Mouse (Mus musculus) stomach, embryonic 16.5 days (tissue): Measurements from ENCODE around the gene Mfng. TPM values are rescaled to one million over a fixed set of nuclear protein-coding genes. Genes with fewer than 3 reads are reported as not detected.

Experiments
- ATAC-seq: fragments of 200-750 bp; cut with Nextera tagmentation; 2 replicates; pipeline ENCODE4 v1.8.0; 2017; ENCODE audit warnings: moderate number of reproducible peaks, moderate TSS enrichment; ENCODE audit not compliant: insufficient read depth, low FRiP score
- H3K27ac ChIP-seq: fragments of 300-500 bp; sonication (generic); 2 replicates; pipeline ENCODE4 v1.5.1; 2014; ENCODE audit warnings: low read length
- H3K27me3 ChIP-seq: fragments of 300-500 bp; sonication (generic); 2 replicates; pipeline ENCODE4 v1.6.1; 2014; ENCODE audit warnings: low read length, control low read depth, mixed read lengths; ENCODE audit not compliant: control insufficient read depth, insufficient read depth
- H3K36me3 ChIP-seq: fragments of 300-500 bp; sonication (generic); 2 replicates; pipeline ENCODE4 v1.6.1; 2014; ENCODE audit warnings: low read length; ENCODE audit not compliant: control insufficient read depth, insufficient read depth
- H3K4me1 ChIP-seq: fragments of 300-500 bp; sonication (generic); 2 replicates; pipeline ENCODE4 v1.6.1; 2014; ENCODE audit warnings: low read length, control low read depth, mixed read lengths; ENCODE audit not compliant: control insufficient read depth, insufficient read depth
- H3K4me2 ChIP-seq: fragments of 300-500 bp; sonication (generic); 2 replicates; pipeline ENCODE4 v1.6.1; 2014; ENCODE audit warnings: low read depth, low read length, mixed read lengths
- H3K4me3 ChIP-seq: fragments of 300-500 bp; sonication (generic); replicated peaks from 2 replicates; pipeline ENCODE4 v1.5.1; 2014; ENCODE audit warnings: mild to moderate bottlenecking, low read length
- H3K9ac ChIP-seq: fragments of 300-500 bp; sonication (generic); 2 replicates; pipeline ENCODE4 v1.6.1; 2014; ENCODE audit warnings: low read length
- H3K9me3 ChIP-seq: fragments of 300-500 bp; sonication (generic); replicated peaks from 2 replicates; pipeline ENCODE4 v1.6.1; 2016; ENCODE audit warnings: low read length, control low read depth; ENCODE audit not compliant: control insufficient read depth
- WGBS: fragments of 180-500 bp; shearing (Covaris S2); extraction: QIAGEN DNeasy Blood & Tissue Kit; methylation state at CpG from one replicate; pipeline ENCODE4 v1.1.7; 2014; 5-methylcytosine and 5-hydroxymethylcytosine counted together
- polyA plus RNA-seq: library from polyadenylated mRNA; unstranded; fragments of >200 nt; fragmentation: Nextera tagmentation; extraction: Ambion mirVana; gene quantifications from 2 replicates; pipeline ENCODE4 v1.2.1, GENCODE M21; 2015

The Mfng gene
- polyA plus RNA-seq, 1 experiment from 2014 or later = 18.5 TPM

DNA sequence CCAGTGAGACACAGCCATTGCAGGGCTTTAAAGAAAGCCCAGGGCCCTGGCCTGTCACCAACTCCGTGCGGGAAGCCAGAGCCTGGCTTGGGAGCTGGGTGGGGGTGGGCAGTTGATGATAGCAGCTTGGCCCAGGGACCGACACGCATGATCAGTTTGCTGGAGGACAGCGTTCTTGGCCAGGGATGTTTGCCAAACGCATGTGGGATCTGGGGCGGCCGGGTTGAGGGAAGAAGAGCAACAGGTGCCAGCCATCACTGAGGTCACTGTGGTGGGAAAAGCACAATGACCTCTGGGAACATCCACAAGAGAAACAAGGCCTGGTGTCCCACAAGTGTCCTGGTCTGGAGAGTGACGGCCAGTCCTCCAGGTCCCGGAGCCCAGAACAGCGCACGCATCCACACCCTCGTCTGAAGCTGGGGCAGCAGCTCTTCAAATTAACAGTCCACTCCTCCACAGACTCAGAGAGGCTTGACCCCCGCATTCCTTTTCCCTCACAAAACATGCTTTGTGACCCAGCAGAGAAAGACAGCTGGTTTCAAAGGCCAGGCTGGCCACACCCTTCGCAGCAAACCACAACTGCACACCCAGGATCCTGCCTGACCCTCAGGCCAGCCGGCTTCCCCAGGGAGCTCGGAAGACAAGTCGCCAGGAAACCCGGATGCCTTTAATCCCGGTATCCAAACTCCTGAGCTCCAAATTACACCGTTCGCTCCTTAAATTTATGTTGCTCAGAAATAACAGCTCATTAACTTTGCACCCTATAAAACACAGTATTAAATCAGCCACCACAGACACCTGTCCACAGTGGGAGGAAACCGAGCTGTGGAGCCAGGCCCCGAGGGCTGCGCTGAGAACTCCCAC is 23.2 kb upstream of the Mfng start:
- WGBS = 42% methylated on average over 25 of the region's 25 CpGs
- H3K4me2 ChIP-seq = no peak overlapping the region
- H3K36me3 ChIP-seq = 0 out of 2 replicates have a peak, but pooled peaks cover 4% of the 10 kb centered on the region
- H3K9me3 ChIP-seq = no peaks in the 10 kb centered on the region
- H3K27ac ChIP-seq = no peak overlapping the region
- ATAC-seq = peak; percentile 33; the same call in 1 of the 2 replicates
- H3K27me3 ChIP-seq = no peaks in the 10 kb centered on the region
- H3K9ac ChIP-seq = no peak overlapping the region
- peaks cover 21% of the 10 kb centered on the region for H3K4me1 ChIP-seq
- no peak overlapping the region for H3K4me3 ChIP-seq

DNA sequence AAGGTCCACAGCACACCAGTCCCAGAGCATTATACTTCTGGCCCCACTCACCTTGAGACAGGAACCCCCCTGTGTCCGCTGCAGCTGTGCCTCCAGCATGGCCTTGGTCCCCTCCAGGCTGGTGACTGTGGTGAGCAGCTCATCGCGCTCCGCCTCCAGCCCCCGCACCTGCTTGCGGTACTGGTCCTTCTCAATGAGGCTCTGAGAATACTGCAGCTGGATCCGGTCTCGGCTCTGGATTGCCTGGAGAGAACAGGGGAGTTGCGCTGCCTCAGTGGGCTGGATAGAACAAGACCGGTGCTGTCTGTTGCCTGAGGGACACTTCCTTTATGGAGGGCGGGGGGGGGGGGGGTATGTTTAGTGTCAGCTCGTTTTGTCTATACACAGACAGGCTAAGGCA is 17.7 kb upstream of the Mfng start:
- peaks cover 19% of the 10 kb centered on the region for H3K4me1 ChIP-seq
- 0 out of 2 replicates have a peak, but pooled peaks cover 4% of the 10 kb centered on the region for H3K36me3 ChIP-seq
- H3K9me3 ChIP-seq = no peaks in the 10 kb centered on the region
- ATAC-seq = no peak
- no peak overlapping the region for H3K4me3 ChIP-seq
- no peaks in the 10 kb centered on the region for H3K27me3 ChIP-seq
- no peak overlapping the region for H3K4me2 ChIP-seq
- WGBS = 77% methylated on average over 12 of the region's 12 CpGs
- no peak overlapping the region for H3K9ac ChIP-seq
- H3K27ac ChIP-seq = no peak overlapping the region

DNA sequence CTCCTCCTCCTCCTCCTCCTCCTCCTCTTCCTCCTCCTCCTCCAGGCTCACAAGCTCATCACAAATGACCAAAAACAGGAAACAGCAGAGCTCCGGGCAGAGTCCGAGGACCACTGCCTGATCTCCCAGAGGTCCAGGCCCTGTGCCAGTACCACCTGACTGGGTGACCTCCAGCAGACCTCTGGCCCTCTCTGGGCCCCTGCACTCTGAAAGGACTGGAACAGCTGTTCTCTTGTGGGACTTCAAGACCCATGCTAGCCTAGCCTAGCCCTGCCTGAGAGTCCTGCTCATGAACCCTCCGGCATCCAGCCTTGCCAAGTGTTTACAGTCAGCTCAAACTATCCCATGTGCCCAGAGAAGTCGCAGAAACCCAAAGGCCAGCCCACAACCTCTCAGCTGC is 17.2 kb upstream of the Mfng start:
- Histone ChIP-seq H3K4me3 (no peak overlapping the region), H3K9me3 (no peaks in the 10 kb centered on the region), H3K27me3 (no peaks in the 10 kb centered on the region), H3K27ac (no peak overlapping the region), H3K9ac (no peak overlapping the region), H3K4me2 (no peak overlapping the region), H3K36me3 (0 out of 2 replicates have a peak, but pooled peaks cover 4% of the 10 kb centered on the region), H3K4me1 (peaks cover 17% of the 10 kb centered on the region)
- 42% methylated on average over 4 of the region's 4 CpGs for WGBS
- ATAC-seq = no peak

DNA sequence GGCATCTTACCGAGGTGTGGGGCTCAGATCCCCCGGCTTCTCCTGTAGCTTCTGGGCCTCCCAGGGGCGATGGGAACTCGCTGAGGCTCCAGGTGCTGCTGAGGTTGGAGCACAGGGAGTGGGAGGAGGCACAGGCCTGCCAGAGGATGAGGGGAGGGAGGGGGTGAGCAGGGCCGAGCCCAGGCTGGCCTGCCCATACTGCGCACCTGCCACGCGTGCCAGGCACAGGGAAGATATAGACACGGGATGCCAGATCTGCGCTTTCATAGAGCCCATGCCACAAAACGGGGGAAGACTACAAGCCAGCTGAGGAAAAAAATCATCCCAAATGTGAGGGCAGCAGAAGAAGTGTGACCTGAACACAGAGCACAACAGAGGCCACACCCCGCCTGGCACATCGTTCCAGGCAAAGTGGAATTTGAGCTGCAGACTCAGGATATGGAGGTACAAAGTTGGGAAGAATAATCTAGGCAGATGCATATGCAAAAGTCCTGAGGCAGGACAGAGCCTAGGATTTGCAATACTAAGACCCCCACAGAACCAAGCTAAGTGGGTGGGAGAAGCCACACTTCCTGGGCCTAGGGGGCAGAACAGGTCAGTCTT is 16.5 kb upstream of the Mfng start:
- H3K27me3 ChIP-seq = no peaks in the 10 kb centered on the region
- ATAC-seq = no peak
- H3K36me3 ChIP-seq = 0 out of 2 replicates have a peak, but pooled peaks cover 4% of the 10 kb centered on the region
- H3K4me2 ChIP-seq = no peak overlapping the region
- H3K27ac ChIP-seq = no peak overlapping the region
- H3K4me3 ChIP-seq = no peak overlapping the region
- 84% methylated on average over 13 of the region's 13 CpGs for WGBS
- H3K9ac ChIP-seq = no peak overlapping the region
- H3K4me1 ChIP-seq = peaks cover 15% of the 10 kb centered on the region
- no peaks in the 10 kb centered on the region for H3K9me3 ChIP-seq

DNA sequence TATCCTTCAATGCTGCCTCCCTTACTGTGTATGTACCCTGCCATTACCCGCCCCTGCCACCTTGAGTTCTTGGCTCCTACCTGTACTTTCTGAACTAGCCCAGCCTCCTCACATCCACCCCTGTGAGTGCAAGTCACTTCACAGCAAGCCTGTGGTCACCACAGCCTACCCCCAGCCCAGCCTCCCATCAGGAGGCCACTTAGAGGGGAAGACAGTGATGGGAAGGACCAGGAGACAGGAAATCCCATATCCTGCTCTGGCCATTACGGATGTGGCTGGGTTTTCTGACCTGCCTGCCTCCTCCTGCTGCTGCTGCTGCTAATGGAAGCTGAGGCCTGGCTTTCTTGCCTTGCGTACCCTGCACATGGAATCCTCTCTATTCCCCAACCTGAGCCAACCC is 14.8 kb upstream of the Mfng start:
- no peak overlapping the region for H3K4me3 ChIP-seq
- WGBS = 74% methylated on average over 3 of the region's 3 CpGs
- H3K9me3 ChIP-seq = no peaks in the 10 kb centered on the region
- ATAC-seq = no peak
- H3K27ac ChIP-seq = peak overlapping the region; percentile 68; the same call in 1 of the 2 replicates
- peak overlapping the region; percentile 15; the same call in 1 of the 2 replicates for H3K9ac ChIP-seq
- H3K4me1 ChIP-seq = peaks cover 15% of the 10 kb centered on the region
- no peaks in the 10 kb centered on the region for H3K27me3 ChIP-seq
- H3K36me3 ChIP-seq = 0 out of 2 replicates have a peak, but pooled peaks cover 4% of the 10 kb centered on the region
- H3K4me2 ChIP-seq = no peak overlapping the region

DNA sequence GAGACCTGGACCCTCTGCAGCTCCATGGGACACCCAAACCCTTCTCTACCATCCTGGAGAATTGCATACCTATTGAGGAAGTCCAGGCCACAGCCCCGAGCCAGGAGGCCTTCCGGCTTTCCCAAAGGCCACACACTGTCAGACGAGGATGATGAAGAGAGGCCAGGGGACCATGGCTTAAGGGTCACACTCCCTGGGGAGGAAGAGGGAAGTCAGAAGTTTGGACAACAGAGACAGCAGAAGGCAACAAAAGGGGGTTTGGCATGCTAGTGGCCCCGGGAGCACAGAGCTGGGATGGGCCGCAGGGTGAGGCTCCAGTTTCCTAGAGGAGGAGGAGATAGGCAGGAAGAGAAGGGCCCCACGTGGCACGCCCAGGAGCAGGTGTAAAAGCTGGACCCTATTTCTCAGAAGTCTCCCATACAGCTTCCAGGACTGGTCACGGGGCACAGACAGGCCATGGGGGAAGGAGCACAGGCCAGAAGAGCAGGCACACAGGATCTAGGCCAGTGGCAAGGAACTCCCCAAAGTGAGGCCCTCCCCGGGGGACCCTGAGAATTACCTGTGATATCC is 14.1 kb upstream of the Mfng start:
- no peak for ATAC-seq
- Histone ChIP-seq H3K9me3 (no peaks in the 10 kb centered on the region), H3K4me1 (peaks cover 15% of the 10 kb centered on the region), H3K9ac (no peak overlapping the region), H3K4me3 (no peak overlapping the region), H3K27ac (peak overlapping the region; percentile 64; the same call in 1 of the 2 replicates), H3K36me3 (0 out of 2 replicates have a peak, but pooled peaks cover 4% of the 10 kb centered on the region), H3K27me3 (no peaks in the 10 kb centered on the region), H3K4me2 (no peak overlapping the region)
- 53% methylated on average over 9 of the region's 9 CpGs for WGBS

DNA sequence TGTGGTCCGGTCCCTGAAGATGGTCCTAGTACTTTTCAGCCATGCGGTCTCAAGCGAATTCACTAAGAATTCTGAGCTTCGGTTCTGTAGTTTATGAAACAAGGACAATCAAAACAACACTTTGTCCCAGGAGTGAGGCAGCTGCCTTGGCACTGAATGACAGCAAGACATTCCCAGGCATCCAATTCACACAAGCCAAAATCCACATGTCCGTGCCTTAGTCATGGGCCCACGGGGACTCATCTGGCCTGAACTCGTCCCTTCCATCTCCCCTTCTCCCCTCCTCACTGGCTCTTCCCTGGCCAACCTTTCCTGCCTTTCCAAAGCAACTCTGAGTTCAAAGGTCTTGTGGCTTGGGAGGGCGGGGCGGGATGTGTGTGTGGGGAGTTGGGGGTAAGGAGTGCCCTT is 13.1 kb upstream of the Mfng start:
- no peaks in the 10 kb centered on the region for H3K27me3 ChIP-seq
- 76% methylated on average over 9 of the region's 9 CpGs for WGBS
- ATAC-seq = no peak
- H3K36me3 ChIP-seq = no peaks in the 10 kb centered on the region
- no peaks in the 10 kb centered on the region for H3K9me3 ChIP-seq
- no peak overlapping the region for H3K4me3 ChIP-seq
- peaks cover 15% of the 10 kb centered on the region for H3K4me1 ChIP-seq
- H3K4me2 ChIP-seq = no peak overlapping the region
- H3K9ac ChIP-seq = no peak overlapping the region
- H3K27ac ChIP-seq = peak overlapping the region; percentile 19; the same call in 1 of the 2 replicates

DNA sequence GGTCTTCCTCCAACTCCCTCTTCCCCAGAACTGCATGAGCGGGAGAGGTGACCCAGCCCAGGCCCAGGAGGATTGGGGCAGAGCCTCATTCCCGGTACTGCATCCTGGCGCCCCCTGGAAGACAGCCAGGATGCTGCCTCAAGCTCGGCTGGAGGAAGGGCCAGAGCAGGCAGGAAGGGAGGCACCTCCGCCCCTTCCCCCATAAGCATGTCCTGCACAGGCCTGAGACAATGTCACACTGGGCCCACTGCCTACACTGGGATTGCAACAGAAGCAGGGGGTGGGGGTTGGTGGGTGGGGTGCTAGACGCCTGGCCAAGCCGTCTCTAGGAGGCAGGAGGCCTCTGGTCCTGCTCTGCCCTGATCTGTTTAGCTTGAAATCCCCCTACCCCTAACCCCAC is 12.7 kb upstream of the Mfng start:
- H3K4me1 ChIP-seq = peaks cover 15% of the 10 kb centered on the region
- H3K9ac ChIP-seq = peak overlapping the region; percentile 23; the same call in 1 of the 2 replicates
- no peaks in the 10 kb centered on the region for H3K9me3 ChIP-seq
- peak; percentile 74 for ATAC-seq
- H3K27ac ChIP-seq = peak overlapping the region; percentile 19; the same call in 1 of the 2 replicates
- 30% methylated on average over 7 of the region's 7 CpGs for WGBS
- H3K4me2 ChIP-seq = no peak overlapping the region
- no peak overlapping the region for H3K4me3 ChIP-seq
- no peaks in the 10 kb centered on the region for H3K27me3 ChIP-seq
- no peaks in the 10 kb centered on the region for H3K36me3 ChIP-seq

DNA sequence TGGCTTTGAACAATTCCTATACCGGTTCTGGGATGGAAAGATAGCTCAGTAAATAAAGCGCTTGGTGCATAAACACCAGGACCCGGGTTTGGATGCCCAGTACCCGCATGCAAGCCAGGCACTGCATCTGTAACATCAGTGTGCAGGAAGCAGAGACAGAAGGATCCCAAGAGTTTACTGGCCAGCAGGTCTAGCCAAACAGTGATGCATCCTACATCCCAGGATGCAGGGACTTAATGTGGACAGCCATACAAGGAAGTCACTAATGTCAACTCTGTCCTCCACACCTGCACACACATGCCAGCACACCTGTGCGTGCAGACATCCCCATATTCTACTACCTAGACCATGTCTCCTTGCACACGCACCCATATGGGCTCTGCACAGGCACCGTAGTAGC is 12.0 kb upstream of the Mfng start:
- Histone ChIP-seq H3K9me3 (no peaks in the 10 kb centered on the region), H3K36me3 (no peaks in the 10 kb centered on the region), H3K4me1 (peaks cover 15% of the 10 kb centered on the region), H3K4me2 (no peak overlapping the region), H3K27ac (no peak overlapping the region), H3K9ac (no peak overlapping the region), H3K4me3 (no peak overlapping the region), H3K27me3 (no peaks in the 10 kb centered on the region)
- ATAC-seq = no peak
- WGBS = 92% methylated on average over 7 of the region's 7 CpGs
